Mouse (Mus musculus): ENCODE measurements around the gene Dhx32.

The Dhx32 gene

DNA sequence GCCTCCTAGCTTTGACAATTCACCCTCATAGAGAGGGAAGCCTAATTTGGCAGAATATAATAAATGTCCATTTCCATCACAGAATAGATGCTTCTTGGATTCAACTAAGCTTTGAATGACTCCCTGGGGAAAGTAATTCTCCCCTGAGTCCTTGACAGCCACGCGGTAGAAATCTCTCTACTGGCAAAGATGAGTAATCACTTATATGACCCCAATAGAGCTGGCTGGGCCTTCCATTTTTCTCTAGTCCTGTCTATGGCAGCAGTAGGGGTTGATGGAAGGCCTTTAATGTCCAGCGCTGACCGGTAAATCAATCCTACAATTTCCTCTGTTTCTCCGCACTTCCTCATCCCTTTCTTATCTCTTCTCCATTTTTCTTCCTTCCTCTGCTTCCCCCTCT lies 7.3 kb downstream of the Dhx32 start:
- no peak for DNase-seq (ENCODE audit: low spot score)

DNA sequence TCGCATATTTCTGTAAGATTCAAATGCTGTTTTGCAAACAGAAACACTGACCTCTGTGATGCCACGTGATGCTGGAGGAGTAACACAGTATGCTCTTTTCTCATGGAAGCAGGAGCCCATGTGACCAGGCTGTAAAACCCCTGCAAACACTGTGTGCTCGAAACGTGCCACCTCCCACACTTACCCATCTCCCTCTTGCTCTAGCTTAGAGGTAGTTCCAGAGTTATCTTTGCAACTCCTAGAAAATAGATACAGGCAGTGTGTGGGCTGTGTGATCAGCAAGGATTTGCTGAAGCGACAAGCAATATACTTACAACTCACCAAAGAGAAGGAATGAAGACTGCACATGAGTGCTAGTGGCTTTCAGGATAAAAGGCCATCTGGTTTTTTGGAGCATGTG lies 14.0 kb downstream of the Dhx32 start:
- DNase-seq (ENCODE audit: low spot score), result no peak

DNA sequence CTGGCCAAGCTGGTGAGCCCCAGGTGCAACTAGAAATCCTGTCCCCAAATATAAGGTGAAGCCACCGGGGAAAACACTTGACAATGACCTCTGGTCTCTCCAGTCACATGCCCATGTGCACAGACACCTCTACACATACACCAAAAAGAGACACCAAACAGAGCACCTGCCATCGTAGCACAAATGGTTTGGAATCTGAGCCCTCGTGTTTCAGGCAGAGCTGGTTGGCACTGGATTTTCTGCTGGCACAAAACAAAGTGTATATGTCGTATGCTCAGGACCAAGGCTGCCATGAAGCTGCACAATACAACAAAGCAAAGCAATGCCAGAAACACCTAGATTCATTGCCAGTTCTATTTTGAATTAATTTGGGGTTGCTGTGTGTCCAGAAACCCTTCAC lies 14.5 kb downstream of the Dhx32 start:
- DNase-seq (ENCODE audit: low spot score), result no peak

DNA sequence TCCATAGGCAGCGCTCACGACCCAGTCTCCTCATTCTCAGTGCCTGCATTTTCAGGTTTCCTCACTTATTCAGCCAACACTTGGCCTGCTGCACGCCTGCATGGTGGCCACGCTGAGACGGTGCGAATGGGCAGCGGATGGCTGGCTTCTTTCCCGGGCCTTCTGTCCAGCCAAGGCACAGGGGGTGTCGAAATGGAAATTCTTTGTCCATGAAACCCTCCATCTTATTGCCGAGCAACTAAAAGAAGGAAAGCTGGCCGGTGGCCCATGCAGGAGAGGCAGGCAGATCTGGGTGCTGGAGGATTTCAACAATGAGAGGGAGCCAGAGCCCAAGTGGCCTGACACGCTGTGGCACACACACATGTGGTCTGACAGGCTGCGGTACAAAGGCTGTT lies 16.7 kb downstream of the Dhx32 start:
- DNase-seq (ENCODE audit: low spot score), result no peak

DNA sequence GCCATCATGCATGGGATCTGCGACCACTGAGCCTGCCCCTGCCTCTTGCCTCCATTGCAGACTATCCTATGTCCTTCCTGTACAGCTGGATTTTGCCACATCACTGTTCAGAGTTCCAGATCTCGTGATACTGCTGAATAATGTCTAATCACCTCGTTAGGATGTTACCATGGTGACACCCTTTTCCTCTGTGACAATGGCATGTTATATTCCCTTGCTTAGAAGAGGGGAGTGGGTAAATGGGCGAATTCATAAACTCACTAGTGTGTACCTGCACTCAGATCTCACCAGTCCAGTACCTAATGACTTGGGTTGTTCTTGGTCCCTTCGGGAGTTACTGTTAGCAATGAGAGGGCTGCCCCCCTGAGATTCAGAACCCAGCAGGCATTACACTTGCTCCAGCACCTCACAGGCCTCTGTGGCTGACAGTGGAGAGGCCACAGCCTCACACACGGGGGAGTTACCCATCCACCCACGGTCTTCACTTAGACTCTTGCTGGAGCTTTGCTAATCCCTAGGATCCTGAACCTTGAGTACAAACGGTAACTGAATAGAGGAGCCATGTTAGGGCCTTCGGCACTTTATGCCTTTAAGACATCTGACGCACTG lies 17.2 kb downstream of the Dhx32 start:
- DNase-seq (ENCODE audit: low spot score), result no peak

DNA sequence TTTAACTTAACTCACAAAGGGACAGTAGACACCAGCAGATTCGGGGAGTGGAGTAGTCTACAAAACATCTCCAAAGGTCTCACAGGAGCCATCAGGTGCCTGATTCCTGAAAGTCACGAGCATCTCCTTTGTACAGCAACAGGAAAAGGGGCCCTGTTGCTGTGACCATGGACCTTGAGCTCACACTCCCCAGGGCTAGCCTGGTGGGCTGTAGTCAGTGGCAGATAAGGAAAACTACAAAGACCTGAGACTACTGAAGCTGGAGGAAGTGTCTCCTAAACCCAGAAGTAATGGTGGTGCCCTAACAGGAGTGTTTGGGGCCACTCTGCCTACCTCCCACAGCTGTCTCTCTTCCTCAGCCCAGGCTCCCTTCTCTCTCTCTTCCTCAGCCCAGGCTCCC lies 18.1 kb downstream of the Dhx32 start:
- no peak for DNase-seq (ENCODE audit: low spot score)

DNA sequence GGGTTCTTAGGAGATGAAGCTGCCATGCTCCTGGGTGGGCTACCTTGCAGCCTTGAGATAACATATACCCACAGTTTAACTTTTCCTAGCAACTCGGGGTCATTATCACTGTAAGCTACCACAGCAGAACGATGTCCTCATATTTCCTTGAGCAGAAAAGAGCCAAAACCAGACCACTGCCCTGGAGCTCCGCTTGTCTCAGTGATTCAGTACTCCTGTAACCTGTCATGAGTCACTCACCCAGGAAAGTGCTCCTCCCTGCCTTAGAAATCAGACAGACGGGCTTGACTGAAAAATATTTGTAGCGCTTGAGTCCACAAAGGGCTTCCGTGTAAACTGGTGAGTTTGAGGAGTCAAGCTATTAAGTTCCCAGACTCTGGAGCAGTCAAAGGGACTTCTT lies 19.8 kb downstream of the Dhx32 start:
- no peak for DNase-seq (ENCODE audit: low spot score)

DNA sequence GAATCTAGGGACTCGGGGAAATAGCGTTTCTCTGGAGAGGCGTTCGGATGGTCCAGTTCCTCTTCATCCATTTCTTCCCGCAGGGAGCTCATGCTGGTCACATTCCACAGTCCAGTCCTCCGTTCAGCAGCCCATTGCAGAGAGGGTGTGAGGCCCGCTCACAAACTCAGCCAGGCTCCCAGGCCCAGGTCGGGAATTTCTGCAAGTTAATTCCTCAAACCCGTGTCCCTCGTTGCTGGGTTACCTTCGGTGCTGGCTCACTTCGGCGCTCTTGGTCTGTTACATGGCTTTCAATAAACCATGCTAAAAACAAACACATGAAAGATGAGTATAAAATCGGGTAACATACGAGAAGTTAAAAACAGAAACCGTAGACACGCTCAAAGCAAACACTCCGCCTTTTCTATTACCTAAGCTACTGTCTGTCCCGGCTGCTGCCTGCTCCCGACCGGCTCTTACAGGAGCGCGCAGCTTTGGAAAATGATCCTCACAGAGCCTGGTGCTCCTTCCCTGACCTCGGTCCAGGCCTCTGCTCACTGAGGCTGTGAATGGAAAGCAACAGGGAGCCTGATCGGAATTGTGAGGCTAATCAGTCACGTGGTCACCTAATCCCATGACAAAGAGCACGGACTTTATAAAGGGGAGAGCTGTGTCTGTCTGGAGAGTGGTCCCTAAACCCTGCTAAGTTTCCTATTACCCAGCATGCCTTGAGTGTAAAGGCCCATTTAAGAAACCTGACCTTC lies 22.7 kb downstream of the Dhx32 start:
- DNase-seq (ENCODE audit: low spot score), result no peak

DNA sequence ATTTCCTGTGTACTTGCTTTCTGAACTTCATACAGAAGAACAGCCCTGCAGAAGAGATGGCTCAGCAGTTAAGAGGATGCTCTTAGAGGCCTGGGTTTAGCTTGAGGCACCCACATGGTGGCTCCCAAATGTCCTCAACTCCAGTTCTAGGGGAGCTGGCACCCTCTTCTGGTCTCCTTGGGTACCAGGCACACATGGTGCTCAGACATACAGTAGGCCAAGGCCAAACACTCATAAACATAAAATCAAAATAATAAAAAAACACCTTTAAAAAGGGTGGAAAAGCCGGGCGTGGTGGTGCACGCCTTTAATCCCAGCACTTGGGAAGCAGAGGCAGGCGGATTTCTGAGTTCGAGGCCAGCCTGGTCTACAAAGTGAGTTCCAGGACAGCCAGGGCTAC lies 23.8 kb downstream of the Dhx32 start:
- DNase-seq (ENCODE audit: low spot score), result no peak

DNA sequence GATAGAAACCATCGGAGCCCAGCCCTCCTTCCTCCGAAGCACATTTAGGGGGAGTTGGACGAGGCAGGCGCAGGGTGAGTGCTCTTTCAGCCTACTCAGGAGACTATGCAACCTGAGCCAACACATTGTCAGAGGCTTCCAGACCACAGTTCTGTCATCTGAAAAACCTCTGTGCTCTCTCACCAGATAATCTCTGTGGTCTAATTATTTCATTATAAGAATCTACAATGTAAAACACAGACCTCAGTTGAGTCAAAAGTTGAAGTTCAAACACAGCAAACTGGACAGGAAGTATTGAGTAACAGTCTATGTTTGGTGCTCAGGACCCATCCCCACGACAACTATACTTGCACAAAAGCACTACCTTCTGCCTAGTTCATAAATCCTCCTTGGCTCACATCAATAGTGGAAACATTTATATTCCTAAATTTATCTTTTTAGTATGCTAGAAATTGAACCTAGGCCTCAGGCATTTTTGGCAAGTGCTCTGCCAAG lies 24.5 kb downstream of the Dhx32 start:
- DNase-seq (ENCODE audit: low spot score), result no peak

DNA sequence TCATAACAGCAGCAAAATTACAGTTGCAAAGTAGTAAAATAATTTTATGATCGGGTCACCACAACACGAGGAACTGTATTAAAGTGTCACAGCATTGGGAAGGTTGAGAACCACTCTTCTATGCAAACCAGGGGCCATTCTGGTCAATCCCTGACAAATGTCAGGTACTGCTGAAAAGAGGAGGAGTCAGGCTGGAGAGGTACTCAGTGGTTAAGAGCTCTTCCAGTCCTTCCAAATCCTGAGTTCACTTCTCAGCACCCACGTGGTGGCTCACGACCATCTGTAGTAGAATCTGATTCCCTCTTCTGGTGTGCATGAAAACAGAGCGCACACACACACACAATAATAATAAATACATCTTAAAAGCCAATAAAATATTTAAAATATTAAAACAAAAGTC lies 31.4 kb downstream of the Dhx32 start:
- DNase-seq (ENCODE audit: low spot score), result no peak

DNA sequence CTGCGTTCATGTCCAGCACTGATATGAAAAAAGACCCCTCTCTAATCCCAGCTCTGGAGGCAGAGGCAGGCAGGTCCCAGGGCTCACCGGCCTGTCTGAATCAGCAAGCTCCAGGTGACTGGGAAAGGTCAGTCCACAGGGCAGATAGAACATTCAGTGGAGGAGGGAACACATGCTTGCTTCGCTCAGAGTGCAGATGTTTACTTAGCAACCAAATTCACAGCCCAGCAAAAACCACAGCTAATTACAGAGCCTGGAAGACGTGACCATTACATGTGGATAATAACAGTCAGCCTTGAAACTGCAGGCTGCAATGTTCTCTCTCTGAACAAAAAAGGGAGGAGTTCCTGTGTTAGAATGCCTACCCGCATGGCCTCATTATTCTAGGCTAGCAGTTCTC lies 31.9 kb downstream of the Dhx32 start:
- no peak for DNase-seq (ENCODE audit: low spot score)

DNA sequence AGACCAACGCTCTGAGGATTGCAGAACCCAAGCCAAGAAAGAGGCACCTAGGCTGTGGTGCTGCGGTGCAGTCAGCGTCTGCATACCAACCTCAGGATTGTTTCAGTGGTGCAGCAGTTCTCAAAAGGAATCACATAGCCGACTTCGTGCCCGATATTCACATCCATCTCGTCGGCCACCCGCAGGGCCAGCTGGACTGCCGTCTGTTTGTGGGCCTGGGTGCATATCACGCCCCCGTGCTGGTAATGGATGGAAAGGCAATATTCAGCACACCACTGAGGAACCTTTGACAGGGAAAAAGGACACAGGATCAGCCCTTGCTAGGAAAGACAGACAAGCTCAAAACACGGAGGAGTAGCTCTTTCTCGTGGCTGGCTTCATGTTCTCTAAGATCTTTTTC lies 33.8 kb downstream of the Dhx32 start:
- DNase-seq (ENCODE audit: low spot score), result no peak

DNA sequence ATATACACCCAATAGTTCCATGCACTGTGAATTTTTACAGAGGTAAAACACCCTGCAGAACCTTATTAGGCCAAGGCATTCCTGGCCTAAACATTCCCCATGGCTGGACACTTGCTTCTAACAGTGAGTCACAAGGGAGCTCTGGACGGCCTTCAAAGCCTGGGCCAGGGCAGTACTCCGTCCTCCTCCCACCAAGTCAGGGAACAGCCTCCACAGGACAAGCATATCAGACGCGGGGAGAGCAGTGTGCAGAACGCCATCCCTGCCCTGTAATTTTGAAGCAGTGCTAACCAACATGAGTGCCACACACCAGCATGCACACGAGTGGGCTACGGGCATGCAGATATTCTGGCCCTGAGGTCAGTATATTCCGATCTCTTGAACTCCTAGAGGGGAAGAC lies 35.2 kb downstream of the Dhx32 start:
- DNase-seq (ENCODE audit: low spot score), result no peak

DNA sequence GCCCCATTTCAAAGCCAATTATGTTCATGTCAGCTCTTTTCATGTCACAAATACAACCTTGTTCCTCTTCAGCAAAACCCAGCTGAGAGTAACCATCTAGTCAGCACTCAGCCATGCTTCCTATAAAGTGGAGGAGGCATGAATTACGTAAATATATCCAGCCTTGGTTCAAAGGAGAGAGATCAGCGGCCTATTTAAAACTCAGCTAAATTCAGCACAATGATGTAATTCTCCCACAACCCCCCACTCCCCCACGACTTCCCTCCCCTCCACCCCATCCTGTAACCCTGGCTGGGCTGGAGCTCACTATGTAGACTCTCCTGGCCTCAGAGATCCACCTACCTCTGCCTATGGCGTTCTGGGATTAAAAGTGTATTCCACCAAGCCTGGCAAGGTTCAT lies 37.8 kb downstream of the Dhx32 start:
- no peak for DNase-seq (ENCODE audit: low spot score)

DNA sequence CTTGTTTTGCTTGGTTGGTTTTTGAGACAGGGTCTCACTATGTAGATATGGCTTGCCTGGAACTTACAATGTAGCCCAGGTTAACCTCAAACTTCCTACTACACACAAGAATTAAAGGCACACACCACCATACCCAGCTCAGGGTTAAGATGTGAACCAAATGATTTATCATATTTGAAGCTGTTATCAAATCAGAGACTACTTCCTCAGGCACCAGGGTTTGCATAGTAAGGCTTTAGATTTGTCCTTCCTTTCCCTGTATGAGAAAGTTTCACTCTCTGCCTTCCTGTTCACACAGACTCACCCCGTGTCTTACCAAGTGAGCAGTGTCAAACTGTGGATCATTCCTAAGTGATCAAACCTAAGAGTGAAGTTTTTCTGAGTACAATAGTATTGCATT lies 38.3 kb downstream of the Dhx32 start:
- no peak for DNase-seq (ENCODE audit: low spot score)

DNA sequence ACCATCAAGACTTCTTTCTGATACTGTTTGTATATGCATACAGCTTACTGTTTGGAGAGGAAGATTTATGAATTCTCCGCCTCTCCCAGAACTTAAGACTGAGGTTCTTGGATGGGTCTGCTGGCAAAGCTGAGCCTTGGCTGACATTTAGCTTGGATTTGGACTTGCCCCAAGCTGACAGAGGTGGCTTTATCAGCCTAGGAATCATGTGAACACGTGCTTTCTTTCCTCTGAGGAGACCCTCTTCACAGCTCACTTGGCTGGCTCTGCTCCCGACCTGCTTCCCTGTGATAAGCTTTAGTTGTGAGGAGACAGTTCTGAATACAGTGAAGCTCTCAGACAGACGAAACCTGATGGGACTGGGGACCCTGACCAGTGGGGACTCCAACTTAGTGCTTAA lies 38.9 kb downstream of the Dhx32 start:
- no peak for DNase-seq (ENCODE audit: low spot score)

DNA sequence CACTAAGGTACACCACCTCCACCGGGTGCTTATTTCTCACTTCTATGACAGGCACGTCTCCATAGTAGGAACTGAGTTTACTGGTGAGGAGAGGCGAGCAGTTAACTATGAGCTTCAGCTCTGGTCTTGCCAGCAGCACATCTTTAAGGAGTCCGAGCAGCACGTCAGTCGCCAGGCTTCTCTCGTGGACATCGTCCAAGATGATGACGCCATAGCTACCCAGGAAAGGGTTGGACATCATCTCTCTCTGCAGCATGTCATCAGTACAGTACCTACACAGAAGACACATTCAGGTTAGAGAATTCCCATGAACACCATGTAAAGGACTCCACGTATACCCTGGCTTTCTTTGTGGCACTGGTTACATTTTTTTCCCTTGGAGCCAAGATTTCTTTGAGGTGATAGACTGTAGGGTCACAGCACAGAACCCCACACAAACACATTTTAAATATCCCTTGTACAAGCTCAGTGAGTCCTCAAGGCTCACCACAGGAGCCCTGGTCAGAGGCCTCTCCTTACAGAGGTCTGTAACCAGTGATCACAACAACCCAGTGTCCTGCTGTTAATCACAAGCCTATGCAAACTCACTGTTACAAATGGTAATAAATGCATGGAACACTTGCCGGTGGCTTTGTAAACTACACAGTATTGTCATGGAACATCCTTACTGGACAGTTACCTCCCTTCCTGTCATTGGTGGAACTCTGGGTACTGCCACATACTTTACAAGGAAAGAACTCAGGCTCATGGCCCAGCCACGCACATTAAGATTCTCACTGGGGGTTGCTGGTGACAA lies 39.8 kb downstream of the Dhx32 start:
- no peak for DNase-seq (ENCODE audit: low spot score)

DNA sequence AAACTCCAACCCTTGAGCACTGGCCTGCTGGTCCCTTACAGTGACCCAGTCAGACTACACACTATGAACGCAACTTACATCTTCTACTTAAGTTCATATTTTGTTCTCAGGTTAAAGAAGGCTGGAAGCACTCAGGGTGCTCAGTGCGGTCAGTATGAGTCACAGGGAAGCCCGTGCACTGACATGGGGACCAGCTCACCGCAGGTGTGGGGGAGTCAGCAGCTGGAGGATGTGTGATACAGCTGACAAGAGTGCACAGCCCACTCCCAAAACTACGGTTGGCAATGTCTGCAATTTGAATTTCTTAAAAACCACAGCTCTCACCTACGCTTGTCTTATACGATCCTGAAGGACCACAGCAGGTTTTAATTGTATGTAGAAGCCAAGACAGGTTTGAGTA lies 42.0 kb downstream of the Dhx32 start:
- DNase-seq (ENCODE audit: low spot score), result no peak

DNA sequence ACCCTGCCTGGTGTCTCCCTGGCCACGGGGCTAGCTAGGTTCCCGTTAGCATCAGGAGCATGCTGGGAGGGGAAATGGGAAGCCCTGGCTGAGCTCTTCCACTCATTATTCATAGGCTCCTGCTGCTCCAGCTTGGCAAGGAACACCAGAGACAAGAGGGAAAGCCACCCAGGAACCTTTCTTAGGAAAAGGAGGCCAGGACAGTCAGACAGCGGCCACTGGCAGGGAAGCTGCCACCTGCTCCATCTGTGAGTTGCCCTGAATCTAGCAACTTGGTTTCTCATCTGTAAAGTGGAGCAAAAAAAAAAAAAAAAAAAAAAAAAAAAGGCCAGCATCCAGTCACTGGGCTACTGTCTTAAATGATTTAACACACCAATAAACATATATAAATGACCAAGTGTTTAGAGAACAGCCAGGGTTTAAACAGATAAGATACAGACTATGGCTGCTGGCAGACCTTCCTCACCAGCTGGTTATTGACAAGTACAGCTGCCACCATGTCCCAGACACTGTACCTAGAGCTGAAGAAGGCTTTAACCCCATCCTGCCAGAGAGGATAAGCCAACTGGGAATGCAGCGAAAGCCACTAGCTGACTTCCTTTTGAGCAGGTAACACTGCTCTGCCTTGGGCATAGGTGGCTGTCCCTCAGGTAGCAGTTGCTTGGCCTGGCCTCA lies 50.4 kb downstream of the Dhx32 start:
- DNase-seq (ENCODE audit: low spot score), result no peak

DNA sequence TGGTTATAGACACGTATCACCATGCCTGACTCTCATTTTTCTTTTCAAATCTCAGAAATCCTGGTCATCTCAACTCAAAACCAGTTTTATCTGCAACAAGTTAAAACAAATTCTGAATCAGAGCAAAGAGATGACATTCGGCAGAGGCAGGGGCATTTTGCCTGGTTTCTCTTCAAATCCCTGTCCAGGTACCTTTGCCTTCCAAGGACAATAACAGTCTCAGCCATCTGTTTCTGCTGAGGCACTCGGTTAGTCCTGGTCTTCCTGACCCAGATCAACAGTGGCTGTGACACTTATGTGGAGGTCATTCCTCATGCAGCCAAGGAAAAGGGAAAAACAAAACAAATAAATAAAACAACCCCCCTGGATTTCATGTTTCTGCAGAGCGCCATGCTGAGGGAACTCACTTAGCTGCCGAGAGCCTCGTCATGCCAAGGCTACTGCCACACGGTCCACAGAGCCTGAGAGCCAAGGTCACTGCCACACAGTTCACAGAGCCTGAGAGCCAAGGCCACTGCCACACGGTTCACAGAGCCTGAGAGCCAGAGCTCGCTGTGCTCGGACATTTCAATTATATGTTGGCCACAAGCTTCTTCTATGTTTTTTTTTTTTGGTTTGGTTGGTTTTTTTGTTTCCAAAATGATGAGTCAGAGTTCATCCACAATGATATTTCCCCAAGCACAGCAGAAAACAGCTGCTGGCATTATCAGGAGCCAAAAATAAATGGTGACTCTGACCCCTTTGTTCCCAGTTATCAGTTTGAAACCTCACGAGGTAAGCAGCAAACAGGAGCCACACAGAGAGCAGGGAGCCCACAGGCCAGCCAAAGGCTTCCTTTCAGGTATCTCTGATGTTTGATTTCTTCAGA lies 52.0 kb downstream of the Dhx32 start:
- no peak for DNase-seq (ENCODE audit: low spot score)

DNA sequence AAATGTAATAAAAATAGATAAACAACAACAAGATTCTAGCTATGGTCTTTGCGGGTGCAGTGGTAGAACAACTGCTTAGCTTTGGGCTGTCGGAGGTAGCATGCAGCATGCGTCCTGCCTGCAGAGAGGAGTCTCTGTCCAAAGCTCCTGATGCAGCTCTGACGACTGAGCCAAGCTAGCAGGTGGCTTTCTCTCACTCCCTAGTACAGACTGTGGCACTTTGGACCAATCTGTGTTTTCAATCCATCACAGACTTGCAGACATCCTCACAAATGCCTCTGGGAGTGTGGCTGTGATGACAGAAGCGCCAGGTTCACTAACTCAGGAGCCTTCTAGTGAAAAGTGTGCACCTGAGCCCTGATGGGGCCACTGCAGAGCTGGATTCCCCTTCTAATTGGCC lies 53.2 kb downstream of the Dhx32 start:
- DNase-seq (ENCODE audit: low spot score), result no peak

All from spleen, adult 12 weeks (tissue).